Mouse (Mus musculus) heart, embryonic 12.5 days (tissue): ENCODE results near the gene Cd300ld4. TPM values are rescaled to one million over a fixed set of nuclear protein-coding genes. Genes with fewer than 3 reads are reported as not detected.
"Not testable (repeated sequence)": the region's sequence is repeated elsewhere in the genome, so short reads cannot be mapped to it uniquely, and the experiment has no call there.

Experiments
- ATAC-seq: fragments of 200-750 bp; cut with Nextera tagmentation; 2 replicates; pipeline ENCODE4 v1.8.0; 2017; ENCODE audit warnings: moderate TSS enrichment, moderate library complexity; ENCODE audit not compliant: insufficient number of reproducible peaks, low FRiP score
- H3K27ac ChIP-seq: fragments of 300-500 bp; sonication (generic); 2 replicates; pipeline ENCODE4 v1.5.1; 2016; ENCODE audit warnings: mild to moderate bottlenecking, moderate library complexity; ENCODE audit not compliant: poor library complexity, severe bottlenecking
- H3K27me3 ChIP-seq: fragments of 300-500 bp; sonication (generic); replicated peaks from 2 replicates; pipeline ENCODE4 v1.6.1; 2016; ENCODE audit warnings: mild to moderate bottlenecking, moderate library complexity
- H3K36me3 ChIP-seq: fragments of 300-500 bp; sonication (generic); 2 replicates; pipeline ENCODE4 v1.6.1; 2016; ENCODE audit warnings: mild to moderate bottlenecking, moderate library complexity
- H3K4me1 ChIP-seq: fragments of 300-500 bp; sonication (generic); replicated peaks from 2 replicates; pipeline ENCODE4 v1.6.1; 2016; ENCODE audit warnings: mild to moderate bottlenecking
- H3K4me2 ChIP-seq: fragments of 300-500 bp; sonication (generic); 2 replicates; pipeline ENCODE4 v1.6.1; 2016; ENCODE audit warnings: mild to moderate bottlenecking, moderate library complexity
- H3K4me3 ChIP-seq: fragments of 300-500 bp; sonication (generic); 2 replicates; pipeline ENCODE4 v1.5.1; 2016; ENCODE audit warnings: mild to moderate bottlenecking
- H3K9ac ChIP-seq: fragments of 300-500 bp; sonication (generic); 2 replicates; pipeline ENCODE4 v1.6.1; 2016; ENCODE audit warnings: mild to moderate bottlenecking, moderate library complexity
- H3K9me3 ChIP-seq: fragments of 300-500 bp; sonication (generic); replicated peaks from 2 replicates; pipeline ENCODE4 v1.6.1; 2016; ENCODE audit warnings: mild to moderate bottlenecking, moderate library complexity
- WGBS: fragments of 180-500 bp; shearing (Covaris S2); methylation state at CpG from one replicate; pipeline ENCODE4 v1.1.7; 2016; 5-methylcytosine and 5-hydroxymethylcytosine counted together
- polyA plus RNA-seq: library from polyadenylated mRNA; unstranded; fragments of >200 nt; fragmentation: Nextera tagmentation; extraction: Ambion mirVana; gene quantifications from 2 replicates; pipeline ENCODE4 v1.2.1, GENCODE M21; 2016

Cd300ld4 gene
- not detected in 2 replicates for polyA plus RNA-seq

- H3K4me1 ChIP-seq, H3K4me2 ChIP-seq, H3K27me3 ChIP-seq, H3K27ac ChIP-seq, H3K36me3 ChIP-seq, H3K9me3 ChIP-seq, H3K4me3 ChIP-seq, H3K9ac ChIP-seq, ATAC-seq: not testable (repeated sequence)
- WGBS = no CpG with 5 or more reads among the region's 6 CpGs
Measured at GRCm38 (mm10) chr11:115026912-115027311, at the start of gene Cd300ld4. Gene Cd300ld4 (minus strand): TSS chr11:115027012.

GRCm38 (mm10) chr11:115075859-115076258 is 49.0 kb upstream of the Cd300ld4 start:
- Histone ChIP-seq H3K4me3 (no peak overlapping the region), H3K9ac (no peak overlapping the region), H3K36me3 (no peaks in the 10 kb centered on the region), H3K27me3 (0 out of 2 replicates have a peak, but pooled peaks cover under 1% of the 10 kb centered on the region), H3K4me2 (no peak overlapping the region), H3K4me1 (peaks cover 12% of the 10 kb centered on the region), H3K27ac (no peak overlapping the region), H3K9me3 (no peaks in the 10 kb centered on the region)
- WGBS = 43% methylated on average over 5 of the region's 5 CpGs
- no peak for ATAC-seq

- no peak for ATAC-seq
- H3K4me2 ChIP-seq = no peak overlapping the region
- H3K9ac ChIP-seq = no peak overlapping the region
- no peaks in the 10 kb centered on the region for H3K36me3 ChIP-seq
- H3K9me3 ChIP-seq = no peaks in the 10 kb centered on the region
- no peak overlapping the region for H3K4me3 ChIP-seq
- no peak overlapping the region for H3K27ac ChIP-seq
- H3K27me3 ChIP-seq = 0 out of 2 replicates have a peak, but pooled peaks cover 4% of the 10 kb centered on the region
- WGBS = 56% methylated on average over 7 of the region's 7 CpGs
- H3K4me1 ChIP-seq = peaks cover 12% of the 10 kb centered on the region
Measured at GRCm38 (mm10) chr11:115075407-115075806, 48.6 kb upstream of the Cd300ld4 start.

GRCm38 (mm10) chr11:115073002-115073401 is 46.2 kb upstream of the Cd300ld4 start:
- H3K9ac ChIP-seq = no peak overlapping the region
- H3K27ac ChIP-seq = no peak overlapping the region
- no peak overlapping the region for H3K4me3 ChIP-seq
- no peak for ATAC-seq
- 60% methylated on average over 5 of the region's 5 CpGs for WGBS
- H3K9me3 ChIP-seq = no peaks in the 10 kb centered on the region
- no peak overlapping the region for H3K4me2 ChIP-seq
- H3K27me3 ChIP-seq = 0 out of 2 replicates have a peak, but pooled peaks cover 4% of the 10 kb centered on the region
- H3K4me1 ChIP-seq = peaks cover 12% of the 10 kb centered on the region
- no peaks in the 10 kb centered on the region for H3K36me3 ChIP-seq

GRCm38 (mm10) chr11:115071631-115072294 is 45.0 kb upstream of the Cd300ld4 start:
- H3K36me3 ChIP-seq = no peaks in the 10 kb centered on the region
- no peaks in the 10 kb centered on the region for H3K9me3 ChIP-seq
- no peak overlapping the region for H3K9ac ChIP-seq
- H3K4me3 ChIP-seq = no peak overlapping the region
- no peak overlapping the region for H3K27ac ChIP-seq
- 27% methylated on average over 14 of the region's 14 CpGs for WGBS
- ATAC-seq = no peak
- 0 out of 2 replicates have a peak, but pooled peaks cover 4% of the 10 kb centered on the region for H3K27me3 ChIP-seq
- H3K4me2 ChIP-seq = peak overlapping the region; percentile 26
- peaks cover 12% of the 10 kb centered on the region for H3K4me1 ChIP-seq

- WGBS = 14% methylated on average over 9 of the region's 9 CpGs
- Histone ChIP-seq H3K27me3 (0 out of 2 replicates have a peak, but pooled peaks cover 4% of the 10 kb centered on the region), H3K4me1 (peaks cover 12% of the 10 kb centered on the region), H3K9ac (no peak overlapping the region), H3K4me2 (peak overlapping the region; percentile 26), H3K36me3 (no peaks in the 10 kb centered on the region), H3K9me3 (no peaks in the 10 kb centered on the region), H3K4me3 (no peak overlapping the region), H3K27ac (no peak overlapping the region)
- no peak for ATAC-seq
Measured at GRCm38 (mm10) chr11:115071015-115071551, 44.3 kb upstream of the Cd300ld4 start.

- Histone ChIP-seq H3K4me1 (peaks cover 8% of the 10 kb centered on the region; the same call in 1 of the 2 replicates), H3K36me3 (no peaks in the 10 kb centered on the region), H3K4me3 (no peak overlapping the region), H3K9me3 (no peaks in the 10 kb centered on the region), H3K4me2 (no peak overlapping the region), H3K27me3 (0 out of 2 replicates have a peak, but pooled peaks cover 4% of the 10 kb centered on the region), H3K27ac (no peak overlapping the region), H3K9ac (no peak overlapping the region)
- 59% methylated on average over 6 of the region's 6 CpGs for WGBS
- no peak for ATAC-seq
Measured at GRCm38 (mm10) chr11:115066768-115067167, 40.0 kb upstream of the Cd300ld4 start.

GRCm38 (mm10) chr11:115062077-115062476 is 35.3 kb upstream of the Cd300ld4 start, which contains the start of gene Cd300e:
Gene Cd300e (minus strand): TSS chr11:115062177.
- H3K27ac ChIP-seq = no peak within 1 kb of the TSS
- no peak within 1 kb of the TSS for H3K4me3 ChIP-seq
- WGBS = 39% methylated on average over 5 of the region's 5 CpGs
- H3K4me1 ChIP-seq = no peaks in the 10 kb centered on the region
- ATAC-seq = no peak
- H3K27me3 ChIP-seq = no peaks in the 10 kb centered on the region; the same call in 1 of the 2 replicates
- no peak within 1 kb of the TSS for H3K9ac ChIP-seq
- no peaks in the 10 kb centered on the region for H3K9me3 ChIP-seq
- no peaks in the 10 kb centered on the region for H3K36me3 ChIP-seq
- H3K4me2 ChIP-seq = no peak within 1 kb of the TSS

- no peak overlapping the region for H3K4me2 ChIP-seq
- H3K4me1 ChIP-seq = no peaks in the 10 kb centered on the region
- H3K36me3 ChIP-seq = no peaks in the 10 kb centered on the region
- no peak overlapping the region for H3K9ac ChIP-seq
- no peak for ATAC-seq
- no peak overlapping the region for H3K4me3 ChIP-seq
- 61% methylated on average over 2 of the region's 2 CpGs for WGBS
- H3K27me3 ChIP-seq = no peaks in the 10 kb centered on the region; the same call in 1 of the 2 replicates
- H3K27ac ChIP-seq = no peak overlapping the region
- no peaks in the 10 kb centered on the region for H3K9me3 ChIP-seq
Measured at GRCm38 (mm10) chr11:115059797-115060196, 33.0 kb upstream of the Cd300ld4 start.

- H3K4me2 ChIP-seq = no peak overlapping the region
- no peak overlapping the region for H3K4me3 ChIP-seq
- no peaks in the 10 kb centered on the region; the same call in 1 of the 2 replicates for H3K27me3 ChIP-seq
- no peak overlapping the region for H3K27ac ChIP-seq
- H3K36me3 ChIP-seq = no peaks in the 10 kb centered on the region
- no peaks in the 10 kb centered on the region for H3K9me3 ChIP-seq
- 77% methylated on average over 4 of the region's 4 CpGs for WGBS
- H3K4me1 ChIP-seq = no peaks in the 10 kb centered on the region
- no peak for ATAC-seq
- H3K9ac ChIP-seq = no peak overlapping the region
Measured at GRCm38 (mm10) chr11:115058701-115059100, 31.9 kb upstream of the Cd300ld4 start.

GRCm38 (mm10) chr11:115054537-115054936 is 27.7 kb upstream of the Cd300ld4 start:
- Histone ChIP-seq H3K9me3 (no peaks in the 10 kb centered on the region), H3K4me3 (no peak overlapping the region), H3K9ac (no peak overlapping the region), H3K4me1 (no peaks in the 10 kb centered on the region), H3K27me3 (peaks cover 3% of the 10 kb centered on the region; the same call in 1 of the 2 replicates), H3K36me3 (no peaks in the 10 kb centered on the region), H3K4me2 (no peak overlapping the region), H3K27ac (no peak overlapping the region)
- ATAC-seq = no peak
